Mouse (Mus musculus): ENCODE measurements at regions not wholly inside any gene's neighbourhood (a gene's known extent, or its start where the extent isn't known, plus 50 kb on each side); places are given as distances from the start of the nearest gene placed in this dataset.

DNA sequence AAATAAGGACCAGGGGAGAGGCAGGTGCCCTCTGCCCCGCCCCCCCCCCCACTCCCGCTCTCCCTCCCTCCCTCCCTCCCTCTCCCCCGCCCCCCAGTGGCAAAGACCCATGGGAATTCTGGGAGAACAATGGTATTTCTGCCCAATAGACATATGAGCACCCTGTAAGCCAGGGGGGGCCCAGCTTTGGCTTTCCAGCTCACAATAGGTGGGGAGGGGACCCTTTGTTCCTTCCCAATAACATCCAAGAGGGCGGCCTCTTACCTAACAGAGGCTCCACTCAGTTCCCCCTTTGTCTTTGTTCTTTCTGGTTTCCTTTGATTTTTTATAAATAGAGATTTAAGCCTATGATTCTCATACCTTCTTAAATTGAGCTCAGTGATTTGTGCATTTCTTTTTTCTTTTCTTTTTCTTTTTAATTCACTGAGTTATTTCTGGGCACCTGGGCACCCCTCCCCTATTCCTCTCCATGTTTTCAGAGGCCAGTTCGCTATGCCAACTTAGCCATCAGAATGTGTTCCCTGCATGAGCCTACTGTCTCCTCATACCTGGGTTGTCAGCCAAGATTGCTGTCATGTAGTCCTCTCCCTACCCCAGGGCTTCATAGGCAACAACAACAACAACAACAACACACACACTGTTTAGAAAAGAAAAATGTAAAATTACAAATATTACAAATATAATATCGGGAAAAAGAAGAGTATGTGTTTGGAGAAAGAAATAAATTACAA, 72.3 kb upstream of the Plekha5 start:
- H3K36me3 ChIP-seq (ENCODE audit: control insufficient read depth, insufficient read depth, low read length): no peaks in the 10 kb centered on the region
- ATAC-seq (ENCODE audit: insufficient number of reproducible peaks, insufficient read depth, low FRiP score, low read depth): no peak
- no peak overlapping the region for H3K27ac ChIP-seq (replicated peaks in 1 of 2; ENCODE audit: control insufficient read depth in 1 of 2, insufficient read depth in 1 of 2, low read depth in 2 of 2, low read length in 2 of 2)
- H3K4me3 ChIP-seq (ENCODE audit: control insufficient read depth in 1 of 2, insufficient read depth in 1 of 2, low read depth in 1 of 2, low read length in 2 of 2): no peak overlapping the region
- H3K9ac ChIP-seq (ENCODE audit: low read length): no peak overlapping the region
- H3K4me1 ChIP-seq (ENCODE audit: control insufficient read depth in 2 of 2, insufficient read depth in 2 of 2, low read length in 2 of 2): peaks cover 3 to 8% of the 10 kb centered on the region in 2 experiments; a peak in 1 of 4 replicates
- WGBS: 70% methylated on average over 4 of the region's 6 CpGs
- no peaks in the 10 kb centered on the region for H3K9me3 ChIP-seq (ENCODE audit: control insufficient read depth, low read length)
- no peaks in the 10 kb centered on the region for H3K27me3 ChIP-seq (ENCODE audit: control insufficient read depth, insufficient read depth, low read length)
- H3K4me2 ChIP-seq (ENCODE audit: low read length): no peak overlapping the region

DNA sequence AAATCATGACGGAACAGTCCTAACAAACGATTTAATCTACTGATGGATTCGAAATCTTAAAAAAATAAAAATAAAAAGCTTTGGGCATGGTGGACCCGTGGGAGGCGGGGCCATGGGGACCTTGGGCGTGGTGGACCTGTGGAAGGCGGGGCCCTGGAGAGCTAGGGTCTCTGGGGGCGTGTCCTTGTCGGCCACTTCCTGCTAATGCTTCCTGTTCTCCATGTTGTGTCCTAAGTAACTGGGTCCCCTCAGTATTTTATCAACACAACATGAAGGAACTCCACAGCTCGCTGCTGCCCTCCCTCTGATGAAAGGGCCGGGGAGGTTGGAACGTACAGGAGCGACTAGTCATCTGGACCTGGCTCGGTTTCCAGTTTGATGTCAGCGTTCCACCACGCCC, 75.3 kb upstream of the Plekha5 start:
- Histone ChIP-seq H3K4me1 (ENCODE audit: control insufficient read depth in 2 of 2, insufficient read depth in 2 of 2, low read length in 2 of 2) (0 out of 4 replicates have a peak, but pooled peaks cover under 1 to 3% of the 10 kb centered on the region in 2 experiments), H3K27me3 (ENCODE audit: control insufficient read depth, insufficient read depth, low read length) (no peaks in the 10 kb centered on the region), H3K36me3 (ENCODE audit: control insufficient read depth, insufficient read depth, low read length) (no peaks in the 10 kb centered on the region), H3K27ac (replicated peaks in 1 of 2; ENCODE audit: control insufficient read depth in 1 of 2, insufficient read depth in 1 of 2, low read depth in 2 of 2, low read length in 2 of 2) (no peak overlapping the region), H3K4me2 (ENCODE audit: low read length) (no peak overlapping the region), H3K9me3 (ENCODE audit: control insufficient read depth, low read length) (no peaks in the 10 kb centered on the region), H3K9ac (ENCODE audit: low read length) (no peak overlapping the region), H3K4me3 (ENCODE audit: control insufficient read depth in 1 of 2, insufficient read depth in 1 of 2, low read depth in 1 of 2, low read length in 2 of 2) (no peak overlapping the region)
- 90% methylated on average over 16 of the region's 16 CpGs for WGBS
- ATAC-seq (ENCODE audit: insufficient number of reproducible peaks, insufficient read depth, low FRiP score, low read depth): no peak

DNA sequence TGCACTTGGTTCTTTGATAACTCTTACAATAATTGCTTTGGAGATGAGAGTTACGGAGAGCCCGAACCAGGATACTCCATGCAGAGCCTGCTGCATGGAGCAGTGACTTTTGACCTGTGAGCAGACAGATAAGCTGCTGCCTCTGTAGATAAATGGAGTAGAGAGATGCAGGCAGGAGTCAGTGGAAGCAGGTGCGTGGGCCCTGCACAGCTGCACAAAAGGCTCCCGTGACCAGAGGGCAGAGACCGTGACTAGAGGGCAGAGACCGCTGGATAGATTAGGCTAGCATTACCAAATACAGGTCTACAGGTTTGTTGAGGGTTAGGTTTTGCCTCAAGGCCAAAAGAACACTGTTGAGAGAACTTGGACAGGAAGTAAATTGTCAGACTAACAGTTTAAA, 76.9 kb upstream of the Plekha5 start:
- H3K9me3 ChIP-seq (ENCODE audit: control insufficient read depth, low read length): no peaks in the 10 kb centered on the region
- no peak overlapping the region for H3K27ac ChIP-seq (replicated peaks in 1 of 2; ENCODE audit: control insufficient read depth in 1 of 2, insufficient read depth in 1 of 2, low read depth in 2 of 2, low read length in 2 of 2)
- no peak overlapping the region for H3K4me2 ChIP-seq (ENCODE audit: low read length)
- no peak overlapping the region for H3K9ac ChIP-seq (ENCODE audit: low read length)
- H3K4me1 ChIP-seq (ENCODE audit: control insufficient read depth in 2 of 2, insufficient read depth in 2 of 2, low read length in 2 of 2): no peaks in the 10 kb centered on the region
- no peak overlapping the region for H3K4me3 ChIP-seq (ENCODE audit: control insufficient read depth in 1 of 2, insufficient read depth in 1 of 2, low read depth in 1 of 2, low read length in 2 of 2)
- WGBS: 74% methylated on average over 6 of the region's 6 CpGs
- no peaks in the 10 kb centered on the region for H3K27me3 ChIP-seq (ENCODE audit: control insufficient read depth, insufficient read depth, low read length)
- no peaks in the 10 kb centered on the region for H3K36me3 ChIP-seq (ENCODE audit: control insufficient read depth, insufficient read depth, low read length)
- ATAC-seq (ENCODE audit: insufficient number of reproducible peaks, insufficient read depth, low FRiP score, low read depth): no peak

DNA sequence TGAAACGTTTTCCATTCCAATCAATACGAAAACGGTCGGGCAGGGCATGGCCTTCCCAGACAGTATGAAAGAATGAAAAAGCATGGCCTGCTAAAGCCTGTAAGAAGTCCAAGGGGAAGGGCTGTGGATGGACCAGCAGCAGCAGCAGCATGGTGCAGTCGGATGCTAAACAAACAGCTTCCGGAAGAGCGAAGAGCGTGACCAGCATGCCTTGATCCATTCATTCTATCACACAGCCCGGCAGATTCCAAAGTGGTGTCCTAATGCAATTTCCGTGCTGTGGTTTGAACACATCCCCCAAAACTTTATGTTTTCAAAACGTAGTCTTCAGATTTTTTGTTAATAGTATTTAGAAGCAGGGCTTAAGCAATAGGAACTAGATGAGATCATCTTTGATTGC, 80.2 kb upstream of the Plekha5 start:
- ATAC-seq (ENCODE audit: insufficient number of reproducible peaks, insufficient read depth, low FRiP score, low read depth): no peak

DNA sequence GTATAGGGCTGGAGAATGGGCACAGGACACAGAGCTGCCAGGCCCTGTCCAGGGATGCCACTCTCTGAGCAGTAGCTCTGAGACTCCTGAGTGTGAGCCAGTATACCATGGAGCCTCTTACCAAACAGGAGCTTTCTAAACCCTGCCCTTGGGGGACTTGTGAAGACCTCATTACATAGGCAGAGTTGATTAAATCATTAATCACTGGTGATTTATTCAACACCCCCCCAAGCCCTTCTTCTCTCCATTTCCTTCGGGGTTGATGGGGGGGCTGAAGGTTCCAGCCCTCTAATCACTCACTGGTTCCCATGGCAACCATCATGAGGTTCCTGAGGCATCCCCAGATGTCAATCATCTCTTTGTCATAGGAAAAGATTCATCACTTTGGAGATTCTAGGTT, 81.0 kb upstream of the Plekha5 start:
- Histone ChIP-seq H3K9ac (ENCODE audit: low read length) (no peak overlapping the region), H3K27ac (replicated peaks in 1 of 2; ENCODE audit: control insufficient read depth in 1 of 2, insufficient read depth in 1 of 2, low read depth in 2 of 2, low read length in 2 of 2) (no peak overlapping the region), H3K4me2 (ENCODE audit: low read length) (no peak overlapping the region), H3K4me3 (ENCODE audit: control insufficient read depth in 1 of 2, insufficient read depth in 1 of 2, low read depth in 1 of 2, low read length in 2 of 2) (no peak overlapping the region), H3K9me3 (ENCODE audit: control insufficient read depth, low read length) (no peaks in the 10 kb centered on the region), H3K4me1 (ENCODE audit: control insufficient read depth in 2 of 2, insufficient read depth in 2 of 2, low read length in 2 of 2) (no peaks in the 10 kb centered on the region), H3K27me3 (ENCODE audit: control insufficient read depth, insufficient read depth, low read length) (no peaks in the 10 kb centered on the region), H3K36me3 (ENCODE audit: control insufficient read depth, insufficient read depth, low read length) (no peaks in the 10 kb centered on the region)
- WGBS: 59% methylated on average over 1 of the region's 1 CpGs
- ATAC-seq (ENCODE audit: insufficient number of reproducible peaks, insufficient read depth, low FRiP score, low read depth): no peak

More for the DNA sequence above, 80.2 kb upstream of the Plekha5 start:
- Histone ChIP-seq H3K36me3 (ENCODE audit: control insufficient read depth, insufficient read depth, low read length) (no peaks in the 10 kb centered on the region), H3K4me1 (ENCODE audit: control insufficient read depth in 2 of 2, insufficient read depth in 2 of 2, low read length in 2 of 2) (no peaks in the 10 kb centered on the region), H3K4me2 (ENCODE audit: low read length) (no peak overlapping the region), H3K27me3 (ENCODE audit: control insufficient read depth, insufficient read depth, low read length) (no peaks in the 10 kb centered on the region), H3K9me3 (ENCODE audit: control insufficient read depth, low read length) (no peaks in the 10 kb centered on the region), H3K4me3 (ENCODE audit: control insufficient read depth in 1 of 2, insufficient read depth in 1 of 2, low read depth in 1 of 2, low read length in 2 of 2) (no peak overlapping the region), H3K27ac (replicated peaks in 1 of 2; ENCODE audit: control insufficient read depth in 1 of 2, insufficient read depth in 1 of 2, low read depth in 2 of 2, low read length in 2 of 2) (no peak overlapping the region), H3K9ac (ENCODE audit: low read length) (no peak overlapping the region)
- WGBS: 83% methylated on average over 11 of the region's 11 CpGs

- no peak overlapping the region for H3K27ac ChIP-seq (replicated peaks in 1 of 2; ENCODE audit: control insufficient read depth in 1 of 2, insufficient read depth in 1 of 2, low read depth in 2 of 2, low read length in 2 of 2)
- 0 out of 4 replicates have a peak, but pooled peaks cover 0 to 2% of the 10 kb centered on the region in 2 experiments for H3K4me1 ChIP-seq (ENCODE audit: control insufficient read depth in 2 of 2, insufficient read depth in 2 of 2, low read length in 2 of 2)
- WGBS: 66% methylated on average over 13 of the region's 13 CpGs
- H3K4me2 ChIP-seq (ENCODE audit: low read length): no peak overlapping the region
- ATAC-seq (ENCODE audit: insufficient number of reproducible peaks, insufficient read depth, low FRiP score, low read depth): no peak
- no peak overlapping the region for H3K4me3 ChIP-seq (ENCODE audit: control insufficient read depth in 1 of 2, insufficient read depth in 1 of 2, low read depth in 1 of 2, low read length in 2 of 2)
- no peaks in the 10 kb centered on the region for H3K36me3 ChIP-seq (ENCODE audit: control insufficient read depth, insufficient read depth, low read length)
- H3K9ac ChIP-seq (ENCODE audit: low read length): no peak overlapping the region
- H3K9me3 ChIP-seq (ENCODE audit: control insufficient read depth, low read length): no peaks in the 10 kb centered on the region
- H3K27me3 ChIP-seq (ENCODE audit: control insufficient read depth, insufficient read depth, low read length): no peaks in the 10 kb centered on the region
Observed at GRCm38 (mm10) chr6:140339731-140340130, 84.1 kb upstream of the Plekha5 start.

- H3K9ac ChIP-seq (ENCODE audit: low read length): no peak overlapping the region; the same call in 1 of the 2 replicates
Observed at GRCm38 (mm10) chr6:140337897-140338749, 85.7 kb upstream of the Plekha5 start.

More at GRCm38 (mm10) chr6:140337897-140338749, 85.7 kb upstream of the Plekha5 start:
- peak overlapping the region; percentile 61 for H3K4me2 ChIP-seq (ENCODE audit: low read length)
- H3K27ac ChIP-seq (replicated peaks in 1 of 2; ENCODE audit: control insufficient read depth in 1 of 2, insufficient read depth in 1 of 2, low read depth in 2 of 2, low read length in 2 of 2): no peak overlapping the region
- H3K27me3 ChIP-seq (ENCODE audit: control insufficient read depth, insufficient read depth, low read length): no peaks in the 10 kb centered on the region
- no peaks in the 10 kb centered on the region for H3K9me3 ChIP-seq (ENCODE audit: control insufficient read depth, low read length)
- H3K36me3 ChIP-seq (ENCODE audit: control insufficient read depth, insufficient read depth, low read length): no peaks in the 10 kb centered on the region
- 0 out of 4 replicates have a peak, but pooled peaks cover 0 to 2% of the 10 kb centered on the region in 2 experiments for H3K4me1 ChIP-seq (ENCODE audit: control insufficient read depth in 2 of 2, insufficient read depth in 2 of 2, low read length in 2 of 2)
- WGBS: 38% methylated on average over 19 of the region's 19 CpGs
- no peak for ATAC-seq (ENCODE audit: insufficient number of reproducible peaks, insufficient read depth, low FRiP score, low read depth)
- peak overlapping the region; percentile 21 to 24; a peak in 3 of 4 replicates for H3K4me3 ChIP-seq (ENCODE audit: control insufficient read depth in 1 of 2, insufficient read depth in 1 of 2, low read depth in 1 of 2, low read length in 2 of 2)

All from heart, embryonic 14.5 days (tissue).